Comparison of ENCODE assay signal across 14 mouse cellular contexts in the genomic region with DNA sequence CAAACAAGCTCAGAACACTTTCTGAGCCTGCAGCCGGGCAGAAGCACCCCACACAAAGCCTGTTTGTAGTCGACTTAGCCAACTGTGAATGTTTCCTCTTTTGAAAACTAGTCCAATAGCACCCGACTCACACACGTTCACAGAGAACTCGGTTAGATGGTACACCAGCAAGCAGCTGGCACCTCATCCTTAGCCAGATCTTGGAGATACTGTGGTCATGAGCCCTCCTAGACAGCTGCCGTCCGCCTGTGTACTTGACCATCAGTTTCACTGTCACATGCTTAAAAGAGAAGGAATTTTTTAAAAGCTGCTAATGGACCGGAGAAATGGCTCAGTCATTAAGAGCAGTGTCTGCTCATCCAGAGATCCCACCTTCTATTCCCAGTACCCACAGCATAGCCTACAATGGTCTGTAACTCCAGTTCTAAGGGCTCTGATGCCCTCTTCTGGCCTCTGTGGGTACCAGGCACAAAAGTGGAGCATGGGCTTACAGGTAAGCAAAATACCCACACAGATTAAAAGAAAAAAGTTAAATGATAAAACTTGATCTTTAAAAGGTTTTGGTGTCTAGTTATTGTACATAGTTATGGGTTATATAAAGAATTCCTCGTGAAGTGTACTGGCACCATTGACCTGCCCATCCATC. TPM values are rescaled to one million over a fixed set of nuclear protein-coding genes. Genes with fewer than 3 reads are reported as not detected.
A peak's percentile ranks its signal among the peaks of the same experiment; 100 is the strongest.
DNase-seq lines count a peak whose midpoint lies in the region; ATAC-seq and TF ChIP-seq lines count a peak whose summit lies in the region.
"Had no signal": no experiment of that assay in that cellular context is flagged by ENCODE, and none has a peak within 500 bp of the region (broad histone marks: within the 10 kb centered on the region; RNA-seq: fewer than 3 reads in every experiment).

No protein-coding gene starts in this region.

- H3K4me3 ChIP-seq in kidney, postnatal 0 days (replicated peaks; ENCODE audit: low read depth, low read length): no peak overlapping the region
- no peak overlapping the region for H3K4me3 ChIP-seq in spleen, adult 2 months (ENCODE audit: extremely low read depth, insufficient read depth, insufficient read length)
- no peak overlapping the region for H3K4me3 ChIP-seq in thymus, adult 2 months (ENCODE audit: control insufficient read depth, insufficient read depth, low read length)
- H3K4me3 ChIP-seq: erythroblast, embryonic 14.5 days; heart, embryonic 13.5 days; hindbrain, embryonic 12.5 days had no signal

- DNase-seq in kidney, postnatal 0 days (ENCODE audit: low spot score): no peak
- no peak for DNase-seq in kidney, adult 8-10 months
- no peak for DNase-seq in spleen, adult 2 months (ENCODE audit: low read depth in 1 of 2, low spot score in 2 of 2)
- no peak for DNase-seq in spleen, postnatal 10 days (ENCODE audit: low spot score in 2 of 2)
- peak; percentile 33 for DNase-seq in ZHBTc4 (ENCODE audit: low read depth, low spot score)
- no peak for DNase-seq in thymus, adult 2 months
- DNase-seq in urinary bladder, postnatal 25 days (ENCODE audit: low spot score): no peak
- DNase-seq: cerebellum, adult 8-10 months; kidney, adult 11 months had no signal

- no peak for TF ChIP-seq POLR2A in spleen, adult 2 months (IDR thresholded peaks at IDR 0.05; ENCODE audit: low read depth, low read length)
- no peak for TF ChIP-seq POLR2A in thymus, adult 2 months (IDR thresholded peaks at IDR 0.05; ENCODE audit: control insufficient read depth, extremely low read depth, insufficient read depth, low read length, poor library complexity)

- H3K4me1 ChIP-seq in kidney, postnatal 0 days (replicated peaks; ENCODE audit: insufficient read depth, low read length): no peaks in the 10 kb centered on the region
- H3K4me1 ChIP-seq in spleen, adult 2 months (ENCODE audit: control insufficient read depth, insufficient read depth, insufficient read length): no peaks in the 10 kb centered on the region
- no peaks in the 10 kb centered on the region for H3K4me1 ChIP-seq in thymus, adult 2 months (replicated peaks; ENCODE audit: control insufficient read depth, insufficient read depth, low read length)
- H3K4me1 ChIP-seq: heart, embryonic 13.5 days; hindbrain, embryonic 12.5 days had no signal

- H3K27me3 ChIP-seq in kidney, postnatal 0 days (ENCODE audit: insufficient read depth, low read length): no peaks in the 10 kb centered on the region
- no peaks in the 10 kb centered on the region for H3K27me3 ChIP-seq in spleen, adult 2 months (ENCODE audit: control insufficient read depth, insufficient read depth, low read length)
- H3K27me3 ChIP-seq in thymus, adult 2 months (ENCODE audit: control insufficient read depth, insufficient read depth, low read length): no peaks in the 10 kb centered on the region
- H3K27me3 ChIP-seq: heart, embryonic 13.5 days; hindbrain, embryonic 12.5 days had no signal

- no peak overlapping the region for H3K4me2 ChIP-seq in kidney, postnatal 0 days (ENCODE audit: low read length)
- H3K4me2 ChIP-seq: heart, embryonic 13.5 days; hindbrain, embryonic 12.5 days had no signal

- no peak overlapping the region for H3K27ac ChIP-seq in kidney, postnatal 0 days
- no peak overlapping the region for H3K27ac ChIP-seq in spleen, adult 2 months (ENCODE audit: insufficient read depth, low read length)
- H3K27ac ChIP-seq in thymus, adult 2 months (ENCODE audit: control insufficient read depth, insufficient read depth, low read length): no peak overlapping the region
- H3K27ac ChIP-seq: heart, embryonic 13.5 days; hindbrain, embryonic 12.5 days had no signal

- no peaks in the 10 kb centered on the region for H3K9me3 ChIP-seq in kidney, postnatal 0 days (replicated peaks; ENCODE audit: low read length)
- H3K9me3 ChIP-seq: heart, embryonic 13.5 days; hindbrain, embryonic 12.5 days had no signal

- no peaks in the 10 kb centered on the region for H3K36me3 ChIP-seq in kidney, postnatal 0 days (ENCODE audit: insufficient read depth, low read length)
- no peaks in the 10 kb centered on the region for H3K36me3 ChIP-seq in spleen, adult 2 months (ENCODE audit: control insufficient read depth, insufficient read depth, low read length)
- no peaks in the 10 kb centered on the region for H3K36me3 ChIP-seq in thymus, adult 2 months (ENCODE audit: control insufficient read depth, insufficient read depth, low read length)
- H3K36me3 ChIP-seq: heart, embryonic 13.5 days; hindbrain, embryonic 12.5 days had no signal

- no peak for ATAC-seq in kidney, postnatal 0 days (replicated peaks; ENCODE audit: low FRiP score, low read depth)

- 83% methylated on average over 9 of the region's 9 CpGs for WGBS in kidney, postnatal 0 days
- 68% methylated on average over 9 of the region's 9 CpGs for WGBS in spleen, adult 2 months
- WGBS in thymus, adult 2 months: 75% methylated on average over 9 of the region's 9 CpGs

- peak; percentile 46 for TF ChIP-seq CTCF in kidney, postnatal 0 days (IDR thresholded peaks at IDR 0.05; ENCODE audit: low read depth)
- peak; percentile 7; the same call in 1 of the 2 replicates for TF ChIP-seq CTCF in spleen, adult 2 months (IDR thresholded peaks at IDR 0.05; ENCODE audit: extremely low read depth, insufficient read depth, insufficient read length, insufficient replicate concordance)
- TF ChIP-seq CTCF in thymus, adult 2 months (IDR thresholded peaks at IDR 0.05; ENCODE audit: borderline replicate concordance, control insufficient read depth, extremely low read depth, insufficient read depth, low read length, poor library complexity): no peak

- no peak overlapping the region for H3K9ac ChIP-seq in kidney, postnatal 0 days (ENCODE audit: low read depth, low read length)
- H3K9ac ChIP-seq: heart, embryonic 13.5 days; hindbrain, embryonic 12.5 days had no signal

RNA-seq across cellular contexts. Expression of gene Vash2, which starts 10.5 kb away (rescaled TPM):
- 14.0 and 15.7 TPM in 2 replicates for polyA plus RNA-seq in kidney, postnatal 0 days (2015; fragmentation: Nextera tagmentation; extraction: Ambion mirVana)
- 0.56 and 1.2 TPM in 2 replicates for polyA plus RNA-seq in spleen, adult 2 months (2012; rRNA removed)
- polyA plus RNA-seq in thymus, adult 2 months (2012; rRNA removed): 2.1 and 3.4 TPM in 2 replicates

RNA-seq across cellular contexts. Expression of gene Flvcr1, which starts 36.4 kb away (rescaled TPM):
- polyA plus RNA-seq in kidney, postnatal 0 days (2015; fragmentation: Nextera tagmentation; extraction: Ambion mirVana): 7.5 and 7.9 TPM in 2 replicates
- 15.6 and 26.4 TPM in 2 replicates for polyA plus RNA-seq in spleen, adult 2 months (2012; rRNA removed)
- polyA plus RNA-seq in thymus, adult 2 months (2012; rRNA removed): 56.7 and 58.9 TPM in 2 replicates

RNA-seq across cellular contexts. Expression of gene Spata45, which starts 46.9 kb away (rescaled TPM):
- not detected in 2 replicates for polyA plus RNA-seq in kidney, postnatal 0 days (2015; fragmentation: Nextera tagmentation; extraction: Ambion mirVana)
- not detected in 2 replicates for polyA plus RNA-seq in spleen, adult 2 months (2012; rRNA removed)
- not detected in 2 replicates for polyA plus RNA-seq in thymus, adult 2 months (2012; rRNA removed)
- polyA plus RNA-seq: erythroblast, embryonic 14.5 days; heart, embryonic 13.5 days; hindbrain, embryonic 12.5 days; large intestine, adult 2 months; liver, embryonic 16.5 days had no signal
